Mouse (Mus musculus) kidney, postnatal 10 days (tissue): ENCODE results near the gene Tent5c.
"Not testable (repeated sequence)": the region's sequence is repeated elsewhere in the genome, so short reads cannot be mapped to it uniquely, and the experiment has no call there.

Source experiments
- DNase-seq: peaks from one replicate; pipeline ENCODE4 v3.0.0; 2021; ENCODE audit warnings: mixed read lengths

The Tent5c gene

DNA sequence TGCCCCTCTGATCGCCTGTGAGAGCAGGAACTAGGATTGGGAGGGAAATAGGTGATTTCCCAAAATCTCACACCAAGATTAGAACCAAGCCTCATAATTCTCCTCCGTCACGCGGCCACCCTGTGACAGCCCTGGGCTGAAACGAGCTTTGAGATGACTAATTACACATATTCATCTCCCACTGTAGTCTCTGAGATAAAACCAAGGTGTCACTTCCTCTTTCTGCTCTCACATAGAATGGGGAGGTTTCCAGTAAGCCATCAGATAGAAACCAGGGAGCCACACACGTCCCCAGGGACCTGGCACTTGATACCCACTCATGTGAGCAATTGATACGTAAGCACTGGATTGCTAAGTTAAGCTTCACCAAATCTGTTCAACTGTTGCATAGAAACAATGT lies 52.4 kb downstream of the Tent5c start:
- no peak for DNase-seq

DNA sequence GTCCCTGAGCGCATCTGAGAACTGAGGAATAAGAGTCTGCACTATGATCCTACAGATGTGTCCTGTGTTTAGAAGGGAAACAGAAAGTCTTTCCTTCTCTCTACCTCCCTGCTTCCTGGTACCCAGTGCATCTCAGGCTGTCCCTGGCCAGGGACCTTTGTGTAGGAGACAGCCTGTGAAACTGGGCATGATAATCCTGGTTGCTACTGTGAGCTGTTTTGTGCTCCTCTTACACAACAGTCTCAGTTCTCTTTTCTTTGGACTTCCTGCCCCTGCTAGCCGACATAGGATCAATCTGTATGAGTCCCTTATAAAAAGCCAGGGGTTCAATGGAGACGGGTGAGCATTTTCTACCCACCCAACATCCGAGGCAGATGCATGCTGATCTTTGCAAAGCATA lies 57.4 kb downstream of the Tent5c start:
- no peak for DNase-seq

DNA sequence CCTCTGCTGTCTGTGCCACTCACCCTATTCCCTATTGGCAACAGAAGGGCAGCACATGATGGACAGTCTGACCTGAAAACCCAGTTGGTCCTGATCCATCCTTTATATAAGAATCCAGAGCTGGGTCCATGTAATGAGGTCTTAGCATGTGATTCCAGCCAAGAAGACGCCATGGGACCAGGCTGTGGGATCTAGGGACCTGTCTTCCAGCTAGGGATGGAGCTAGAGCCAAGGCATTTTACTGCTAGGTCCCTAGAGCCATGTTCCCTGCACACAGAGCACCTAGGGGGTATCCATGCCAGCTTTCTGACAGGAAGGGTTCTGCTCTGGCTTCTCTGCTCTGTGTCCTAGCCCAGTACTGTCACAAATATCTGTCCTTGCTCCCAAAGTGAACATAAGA lies 58.4 kb downstream of the Tent5c start:
- no peak for DNase-seq

DNA sequence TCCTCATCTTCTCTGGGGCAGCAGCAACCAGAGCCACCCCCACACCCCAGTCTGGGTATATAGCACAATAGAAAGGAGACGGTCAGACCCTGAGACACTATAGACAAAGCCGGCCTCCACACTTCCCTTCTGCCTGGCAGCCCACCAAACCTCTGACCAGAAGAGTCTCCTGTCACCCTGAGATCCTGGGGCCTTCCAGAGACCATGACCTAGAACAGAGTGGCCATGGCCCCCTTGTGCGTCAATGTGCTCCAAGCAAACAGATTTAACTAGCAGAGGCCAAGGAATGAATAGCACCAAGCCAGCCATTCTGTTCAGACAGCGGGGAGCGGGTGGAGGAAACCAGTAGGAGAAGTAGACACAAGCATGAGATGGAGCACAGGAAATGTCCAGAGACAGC lies 59.0 kb downstream of the Tent5c start:
- DNase-seq = peak; percentile 24

DNA sequence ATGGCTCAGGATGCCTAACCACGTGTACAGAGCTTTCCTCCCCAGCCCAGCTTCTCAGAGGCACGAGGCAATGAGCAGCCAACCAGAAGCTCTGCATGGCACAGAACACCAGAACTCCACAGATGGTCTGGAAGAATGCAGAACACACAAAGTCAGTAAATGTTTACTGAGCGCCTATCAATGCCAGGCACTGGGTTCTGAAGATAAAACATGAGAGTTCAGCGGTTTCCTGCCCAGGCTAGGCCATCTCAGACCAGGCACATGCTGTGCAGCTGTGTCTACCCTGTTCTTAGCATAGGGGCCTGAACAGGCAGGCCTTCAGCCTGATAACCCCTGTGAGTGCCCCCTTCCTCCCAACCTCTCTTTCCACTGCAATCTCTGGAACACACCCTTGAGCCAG lies 59.5 kb downstream of the Tent5c start:
- DNase-seq = no peak

DNA sequence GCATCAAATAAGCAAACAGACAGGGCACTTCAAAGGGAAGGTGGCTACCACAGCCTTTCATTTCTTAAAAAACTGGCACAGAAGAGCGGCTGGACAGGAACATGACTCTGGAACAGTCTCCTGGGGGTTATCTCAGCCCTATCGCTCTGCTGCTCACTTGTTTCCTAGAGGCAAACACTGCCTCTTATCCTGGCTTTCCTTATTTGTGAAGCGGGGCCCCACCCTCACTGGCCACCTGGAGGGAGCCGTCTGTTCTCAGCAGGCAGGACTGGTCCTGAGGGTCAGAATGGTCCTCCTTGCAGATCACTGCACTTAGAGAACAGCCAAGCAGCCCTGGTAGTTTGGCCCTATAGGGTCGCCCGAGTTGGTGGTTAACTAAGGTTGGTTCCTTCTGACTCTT lies 61.6 kb downstream of the Tent5c start:
- no peak for DNase-seq

DNA sequence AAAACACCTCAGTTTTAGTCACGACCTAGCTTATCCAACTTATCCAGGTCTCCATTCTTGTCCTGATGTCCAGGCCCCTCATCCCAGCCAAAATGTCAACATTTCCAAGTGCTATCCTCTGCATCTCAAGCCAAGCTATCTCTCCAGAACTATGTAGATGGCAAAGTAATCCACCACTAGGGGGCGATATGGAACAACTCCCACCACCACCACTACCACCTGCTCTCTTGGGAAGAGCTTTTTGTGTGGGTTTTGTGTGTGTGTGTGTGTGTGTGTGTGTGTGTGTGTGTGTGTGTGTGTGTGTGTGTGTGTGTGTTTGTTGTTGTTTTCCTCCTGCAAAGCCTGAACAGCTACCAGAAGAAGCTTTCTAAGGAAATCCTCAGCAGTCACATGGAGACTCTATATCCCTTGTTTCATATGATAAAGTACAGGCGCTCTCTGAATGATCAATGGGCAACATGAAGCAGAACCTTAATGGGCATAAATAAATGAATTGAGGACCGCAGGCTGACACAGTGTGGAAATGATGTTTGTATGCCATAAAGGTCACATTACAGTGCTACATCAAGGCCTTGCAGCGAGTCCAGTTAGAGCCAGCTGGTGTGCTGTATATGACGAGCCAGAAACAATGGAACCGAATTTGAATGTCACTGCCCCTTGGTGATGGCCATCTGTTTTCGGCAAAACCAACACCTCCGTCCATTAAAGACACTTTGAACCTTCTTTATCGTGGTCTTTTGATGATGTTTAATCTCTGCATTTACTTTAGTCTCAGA lies 66.5 kb downstream of the Tent5c start:
- DNase-seq = peak; percentile 69

DNA sequence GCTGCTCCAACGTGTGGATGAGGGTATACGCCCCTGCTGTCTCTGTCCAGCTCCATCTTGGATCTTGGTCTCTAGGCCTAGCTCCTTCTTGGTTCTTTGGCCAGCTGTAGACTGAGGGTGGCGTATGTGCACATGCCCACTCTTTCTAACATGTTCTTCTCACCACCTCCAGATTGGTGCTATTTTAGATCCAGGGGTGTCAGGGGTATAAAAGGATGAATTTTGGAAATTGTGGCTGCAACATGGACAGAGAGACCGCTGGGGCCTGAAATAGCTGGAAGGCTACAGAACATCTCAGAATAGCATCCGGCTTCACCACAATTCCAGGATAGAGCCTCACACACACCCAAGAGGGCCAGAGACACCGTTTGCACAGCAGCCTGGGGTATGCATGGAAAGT lies 67.8 kb downstream of the Tent5c start:
- DNase-seq = no peak

DNA sequence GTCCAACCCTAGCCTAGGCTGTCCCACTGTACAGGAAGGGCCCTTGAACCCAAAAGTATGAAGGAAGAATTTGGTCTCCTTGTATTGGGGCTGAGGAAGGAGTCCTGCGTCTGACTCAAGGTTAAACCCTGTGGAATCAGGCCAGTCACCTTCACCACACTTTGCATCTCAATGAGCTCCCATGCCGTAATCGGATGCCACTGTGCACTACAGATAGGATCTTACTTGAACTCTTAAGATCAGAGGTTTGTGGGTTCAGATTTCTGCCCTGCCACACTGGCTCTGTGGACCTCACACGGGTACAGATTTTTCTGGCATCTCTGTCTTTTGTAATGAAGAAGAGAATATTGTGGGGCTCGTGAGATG lies 68.5 kb downstream of the Tent5c start:
- DNase-seq = no peak

DNA sequence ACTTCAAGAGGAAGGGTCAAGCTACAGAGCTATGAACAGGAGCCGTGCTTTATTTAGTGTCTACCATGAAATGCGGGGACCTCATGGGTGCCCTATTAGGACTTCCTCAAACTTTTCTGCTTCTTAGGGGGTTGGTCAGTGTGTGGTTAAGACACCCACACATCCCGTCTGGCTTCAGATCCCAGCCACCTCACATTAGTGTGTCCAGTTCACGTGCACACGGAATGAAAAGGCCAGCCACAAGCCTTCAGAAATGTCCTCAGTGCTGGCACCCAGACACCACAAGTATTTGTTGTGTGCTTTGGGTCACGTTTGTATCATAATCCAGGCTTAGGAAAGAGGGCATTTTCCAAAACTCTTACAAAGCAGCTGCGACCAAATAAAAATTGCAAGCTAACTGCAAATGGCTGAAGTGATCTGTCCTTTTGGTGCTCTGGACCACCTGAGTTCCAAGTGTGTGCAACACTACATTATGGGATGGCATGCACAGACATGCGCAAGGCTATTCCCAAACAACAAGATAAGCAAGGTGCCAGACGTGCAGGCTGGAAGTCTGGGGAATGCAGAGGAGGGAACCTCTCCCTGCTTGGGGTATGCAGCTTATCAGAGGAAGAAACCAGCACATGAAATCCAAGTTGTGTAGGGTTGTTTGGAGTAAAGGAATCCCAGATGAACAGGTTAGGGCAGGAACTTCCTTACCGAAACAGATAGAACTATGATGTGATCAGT lies 69.0 kb downstream of the Tent5c start:
- DNase-seq = no peak

DNA sequence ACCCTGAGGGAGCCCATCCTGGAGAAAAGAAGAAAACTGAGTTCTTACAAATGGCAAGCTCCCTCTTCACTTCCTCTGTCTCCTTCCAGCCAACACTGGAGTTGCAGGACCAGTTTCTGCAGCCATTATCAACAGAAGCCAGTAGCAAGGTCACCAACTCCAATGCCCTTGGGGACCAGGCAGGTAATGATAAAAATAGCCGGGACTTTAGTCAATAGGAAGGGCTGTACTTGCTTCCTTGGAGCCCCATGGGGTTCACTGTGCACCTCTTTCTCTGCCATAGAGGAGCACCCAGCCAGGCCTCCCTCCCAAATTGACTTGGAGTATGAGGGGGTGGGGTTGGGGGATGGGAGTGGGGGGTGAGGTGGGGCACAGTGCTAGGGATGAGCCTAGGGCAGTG lies 70.7 kb downstream of the Tent5c start:
- DNase-seq = no peak

DNA sequence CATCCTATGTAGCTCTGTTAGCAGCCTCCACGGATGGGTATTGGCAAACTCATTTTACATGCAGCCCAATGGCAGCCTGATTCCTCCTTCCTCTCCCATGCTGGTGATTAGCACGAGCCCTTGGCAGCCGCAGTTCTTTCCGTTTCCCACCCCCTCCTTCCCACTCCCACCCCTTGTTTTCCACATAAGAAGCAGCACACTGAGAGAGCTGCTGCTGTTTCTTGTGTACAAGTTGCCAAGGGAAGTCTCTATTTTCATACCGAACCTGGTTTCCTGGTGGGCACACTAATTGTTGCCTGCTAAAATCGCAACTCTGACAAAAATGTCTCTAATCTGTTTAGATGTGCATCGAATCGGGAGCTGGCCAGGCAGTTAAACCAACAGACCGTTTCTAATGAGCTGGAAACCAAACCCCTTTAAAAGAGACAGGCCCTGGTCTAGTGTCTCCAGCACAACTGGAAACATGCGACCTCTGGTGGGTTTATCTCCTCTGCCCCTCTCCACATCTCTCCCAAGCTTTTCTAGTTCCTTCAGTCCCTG lies 71.3 kb downstream of the Tent5c start:
- peak; percentile 28 for DNase-seq

DNA sequence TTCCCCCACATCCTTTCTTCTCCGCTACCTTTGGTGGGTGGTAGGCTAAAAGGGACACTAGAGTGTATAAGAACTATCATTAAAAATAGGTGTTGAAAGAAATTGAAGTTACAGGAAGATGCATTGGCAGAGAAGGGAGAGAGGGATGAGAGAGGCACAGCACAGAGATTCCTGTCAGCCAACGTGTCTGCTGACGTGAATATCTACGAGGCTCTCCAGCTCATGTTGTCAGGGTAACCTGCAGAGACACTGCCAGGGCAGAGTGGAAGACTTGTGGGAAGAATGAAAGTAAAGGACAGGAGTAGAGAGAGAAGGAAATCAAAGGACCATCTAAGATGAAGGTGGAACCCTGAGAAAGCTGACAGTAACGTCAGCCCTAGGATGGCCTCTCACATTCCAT lies 73.5 kb downstream of the Tent5c start:
- no peak for DNase-seq

DNA sequence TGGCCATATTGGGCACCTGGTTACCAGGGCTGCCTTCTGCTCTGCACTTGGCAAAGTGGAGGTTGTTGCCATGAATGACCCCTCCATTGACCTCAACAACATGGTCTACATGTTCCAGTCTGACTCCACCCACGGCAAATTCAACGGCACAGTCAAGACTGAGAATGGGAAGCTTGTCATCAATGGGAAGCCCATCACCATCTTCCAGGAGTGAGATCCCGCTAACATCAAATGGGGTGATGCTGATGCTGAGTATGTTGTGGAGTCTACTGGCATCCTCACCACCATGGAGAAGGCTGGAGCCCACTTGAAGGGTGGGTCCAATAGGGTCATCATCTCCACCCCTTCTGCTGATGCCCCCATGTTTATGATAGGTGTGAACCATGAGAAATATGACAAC lies 75.5 kb downstream of the Tent5c start:
- not testable (repeated sequence) for DNase-seq

DNA sequence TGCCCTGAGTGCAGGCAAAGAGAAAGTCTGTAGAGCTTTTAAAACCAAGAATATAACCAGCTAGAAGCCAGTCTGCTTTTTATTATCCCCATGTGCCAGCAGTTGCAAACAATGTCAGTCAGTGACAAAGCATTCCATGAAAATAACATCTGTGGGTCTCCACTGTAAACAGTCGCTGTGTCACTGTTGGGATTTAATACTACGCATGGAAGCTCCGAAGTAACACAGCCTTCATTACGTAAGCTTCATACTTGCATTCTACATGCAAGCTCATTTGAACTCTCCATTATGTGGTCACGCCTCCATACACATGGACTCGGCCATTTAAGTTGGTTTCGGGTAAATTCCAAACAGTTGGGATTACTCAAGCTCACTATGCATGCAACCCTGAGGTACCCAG lies 77.2 kb downstream of the Tent5c start:
- no peak for DNase-seq

DNA sequence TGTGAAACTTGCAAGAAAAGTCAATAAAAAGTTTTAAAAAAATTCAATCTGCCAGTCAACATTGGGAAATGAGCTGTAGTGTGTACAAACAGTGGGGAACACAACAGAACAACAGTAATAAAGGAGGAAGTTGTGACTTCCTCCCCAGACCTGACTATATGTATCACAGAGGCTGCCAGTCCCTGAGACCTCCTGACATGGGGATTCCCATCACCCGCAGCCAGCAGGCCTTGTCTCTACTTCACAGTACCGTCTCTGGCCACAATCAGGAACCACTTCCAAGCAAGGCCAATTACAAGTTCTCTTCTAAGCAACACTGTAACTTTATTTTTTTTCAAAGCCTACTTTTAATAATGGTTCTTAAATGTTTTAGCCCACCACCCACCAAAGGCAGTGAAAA lies 79.8 kb downstream of the Tent5c start:
- no peak for DNase-seq

DNA sequence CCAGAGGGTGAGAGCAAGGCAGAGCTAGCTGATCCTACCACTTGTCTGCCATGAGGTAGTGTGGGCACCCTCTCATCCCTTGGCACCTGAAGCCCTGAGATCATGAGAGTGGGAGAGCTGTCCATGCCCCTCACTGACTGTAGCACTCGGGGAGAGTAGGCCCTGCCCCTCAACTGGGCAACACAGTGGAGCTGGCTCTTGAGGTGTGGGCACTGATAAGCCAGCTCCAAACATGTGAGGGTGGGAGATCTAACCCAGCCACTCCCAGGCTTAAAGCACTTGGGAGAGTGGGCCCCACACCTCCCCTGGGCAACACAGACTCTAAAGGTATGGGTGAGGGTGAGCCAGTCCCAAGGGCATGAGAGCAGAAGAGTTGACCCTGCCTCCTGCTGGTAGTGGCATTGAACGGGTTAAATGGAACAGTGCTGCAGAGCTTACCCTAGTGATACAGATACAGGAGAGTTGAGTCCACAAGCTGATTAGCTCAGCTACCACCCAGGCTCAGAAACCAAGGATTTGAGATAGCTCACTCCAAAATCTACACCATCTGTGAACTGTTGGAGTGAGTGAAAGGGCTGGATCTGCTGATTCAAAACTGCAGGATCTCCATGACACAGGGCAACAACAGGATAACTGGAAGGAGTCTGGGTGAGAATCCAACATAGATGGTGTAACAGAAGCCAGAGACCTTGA lies 80.6 kb downstream of the Tent5c start:
- no peak for DNase-seq

DNA sequence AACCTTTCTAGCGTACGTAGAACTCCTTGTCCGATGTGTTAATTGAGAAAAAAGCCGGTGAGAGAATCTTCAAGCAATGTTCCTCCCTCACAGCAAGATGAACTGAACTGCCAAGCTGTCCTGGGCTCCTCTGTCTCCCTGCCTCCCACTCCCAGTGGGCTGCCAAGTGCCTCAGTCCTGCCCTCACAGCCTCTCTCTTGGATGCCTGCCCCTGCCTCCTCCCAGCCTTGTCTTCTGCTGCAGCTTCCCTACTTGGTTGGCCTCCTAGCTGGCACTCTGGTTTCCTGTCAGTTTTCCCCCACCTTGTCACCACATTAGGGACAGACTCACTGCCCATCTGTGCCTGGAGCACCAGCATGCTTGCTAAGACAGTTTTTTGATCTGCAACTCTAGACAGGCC lies 86.5 kb downstream of the Tent5c start:
- DNase-seq = no peak
